Mouse (Mus musculus) megakaryocyte, adult 5-6 weeks (primary cell): ENCODE results near the gene Phc1. TPM values are rescaled to one million over a fixed set of nuclear protein-coding genes. Genes with fewer than 3 reads are reported as not detected.
"Not testable (repeated sequence)": the region's sequence is repeated elsewhere in the genome, so short reads cannot be mapped to it uniquely, and the experiment has no call there.

ENCODE experiments used
- ATAC-seq: 2 replicates; pipeline ENCODE4 v1.8.0; 2016; ENCODE audit warnings: mild to moderate bottlenecking, inconsistent platforms; ENCODE audit not compliant: poor library complexity, severe bottlenecking
- total RNA-seq, 2 experiments: library from RNA; stranded (forward) in 1 of 2; stranded (reverse) in 1 of 2; fragments of 153-499, 151-499 nt in 1 of 2; fragments of 221-1000, 200-1000 nt in 1 of 2; gene quantifications; 2 replicates each; pipeline versions ENCODE4 v1.2.3 to v1.2.4; 2015 to 2017

Phc1 gene
- total RNA-seq (2015) (5.0 and 13.3 TPM in 2 replicates), total RNA-seq (2017) (3.3 and 3.6 TPM in 2 replicates)

- peak; percentile 31 for ATAC-seq
Observed at GRCm38 (mm10) chr6:122340349-122341000, at the start of gene Phc1. Gene Phc1 (minus strand): TSS chr6:122340561.

GRCm38 (mm10) chr6:122389986-122390385 is 49.6 kb upstream of the Phc1 start:
- ATAC-seq, result not testable (repeated sequence)

GRCm38 (mm10) chr6:122387177-122388028 is 47.0 kb upstream of the Phc1 start:
- ATAC-seq, result not testable (repeated sequence)

- ATAC-seq, result no peak
Observed at GRCm38 (mm10) chr6:122385724-122386123, 45.4 kb upstream of the Phc1 start.

GRCm38 (mm10) chr6:122384886-122385285 is 44.5 kb upstream of the Phc1 start:
- no peak for ATAC-seq

- no peak for ATAC-seq
Observed at GRCm38 (mm10) chr6:122383211-122383610, 42.9 kb upstream of the Phc1 start.

DNA sequence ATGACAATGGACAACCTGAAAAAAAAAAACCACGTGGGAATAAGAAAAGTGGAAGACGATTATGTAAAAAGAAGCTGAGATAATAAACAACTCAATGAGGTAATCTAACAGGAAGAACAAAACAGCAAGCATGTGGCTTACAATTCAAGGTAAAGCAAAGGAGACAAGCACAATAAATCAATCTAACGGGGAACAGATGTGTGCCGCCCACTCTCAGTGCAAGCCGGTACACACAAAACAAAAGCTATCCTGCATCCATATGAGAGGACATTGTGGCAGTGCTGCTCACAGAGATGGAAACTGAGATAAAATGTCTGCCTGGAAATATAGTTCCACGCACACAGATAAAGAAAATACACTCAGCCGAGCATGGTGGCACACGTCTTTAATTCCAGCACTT is 41.7 kb upstream of the Phc1 start:
- ATAC-seq, result no peak

DNA sequence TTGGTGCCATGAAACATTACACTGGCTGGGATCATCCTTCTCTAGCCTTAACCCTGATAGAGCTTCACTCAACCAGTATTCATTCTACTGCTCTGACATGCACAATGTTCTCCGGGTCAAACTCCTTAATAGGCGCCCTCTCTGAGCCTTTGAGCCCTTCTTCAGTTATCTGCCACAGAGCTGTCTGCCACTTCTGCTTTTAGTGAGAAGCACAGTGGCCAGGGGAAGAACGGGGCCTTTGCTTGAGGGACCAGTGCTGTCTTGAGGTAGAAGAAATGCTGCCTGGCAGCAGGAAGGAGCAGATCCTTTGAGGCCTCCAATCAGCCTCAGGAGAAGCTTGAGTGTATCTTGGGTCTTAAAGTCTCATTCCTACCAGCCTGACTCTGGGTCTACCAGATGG is 27.9 kb upstream of the Phc1 start:
- ATAC-seq, result peak; percentile 40; the same call in 1 of the 2 replicates

GRCm38 (mm10) chr6:122366976-122367375 is 26.6 kb upstream of the Phc1 start:
- ATAC-seq, result no peak

DNA sequence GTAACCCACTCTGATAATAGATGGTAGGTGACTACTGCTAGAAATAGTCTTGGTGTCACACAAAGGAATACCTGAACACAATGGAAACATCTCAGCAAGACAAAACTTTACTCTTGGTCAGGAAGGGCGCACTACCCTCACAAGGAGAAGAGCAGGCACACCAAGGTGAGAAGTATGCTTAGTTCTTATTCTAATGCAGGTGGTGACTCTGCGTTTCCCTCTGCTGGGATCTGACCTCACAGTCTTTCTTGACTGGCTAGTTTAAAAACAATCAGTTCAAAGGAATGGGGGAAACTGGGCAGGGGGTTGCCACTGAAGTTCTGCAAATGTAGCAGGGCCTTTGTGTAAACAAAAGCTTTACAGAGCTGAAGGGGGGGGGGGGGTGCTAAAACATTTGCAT is 25.9 kb upstream of the Phc1 start:
- no peak for ATAC-seq

- no peak for ATAC-seq
Observed at GRCm38 (mm10) chr6:122365706-122366105, 25.3 kb upstream of the Phc1 start.

GRCm38 (mm10) chr6:122357089-122357488 is 16.7 kb upstream of the Phc1 start:
- ATAC-seq, result no peak

GRCm38 (mm10) chr6:122355909-122356308 is 15.5 kb upstream of the Phc1 start:
- no peak for ATAC-seq

GRCm38 (mm10) chr6:122347326-122347725 is 7.0 kb upstream of the Phc1 start:
- not testable (repeated sequence) for ATAC-seq

DNA sequence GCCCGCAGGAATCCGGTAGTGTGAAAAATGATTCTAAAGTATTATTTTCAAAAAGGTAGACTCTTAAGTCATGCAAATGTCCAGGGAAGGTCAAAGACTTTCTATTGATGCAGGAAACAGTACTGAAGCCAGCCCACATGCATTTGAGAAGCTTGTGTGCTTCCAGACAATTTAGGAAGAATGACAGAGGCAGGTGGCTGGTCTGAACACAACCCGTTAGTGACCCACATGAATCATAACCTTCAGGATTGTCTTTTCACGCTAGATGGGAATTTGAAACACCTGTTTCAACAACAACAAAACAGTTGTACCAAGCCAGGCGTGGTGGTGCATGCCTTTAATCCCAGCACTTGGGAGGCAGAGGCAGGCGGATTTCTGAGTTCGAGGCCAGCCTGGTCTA is 6.0 kb upstream of the Phc1 start:
- no peak for ATAC-seq

GRCm38 (mm10) chr6:122345731-122346130 is 5.4 kb upstream of the Phc1 start:
- ATAC-seq, result no peak

DNA sequence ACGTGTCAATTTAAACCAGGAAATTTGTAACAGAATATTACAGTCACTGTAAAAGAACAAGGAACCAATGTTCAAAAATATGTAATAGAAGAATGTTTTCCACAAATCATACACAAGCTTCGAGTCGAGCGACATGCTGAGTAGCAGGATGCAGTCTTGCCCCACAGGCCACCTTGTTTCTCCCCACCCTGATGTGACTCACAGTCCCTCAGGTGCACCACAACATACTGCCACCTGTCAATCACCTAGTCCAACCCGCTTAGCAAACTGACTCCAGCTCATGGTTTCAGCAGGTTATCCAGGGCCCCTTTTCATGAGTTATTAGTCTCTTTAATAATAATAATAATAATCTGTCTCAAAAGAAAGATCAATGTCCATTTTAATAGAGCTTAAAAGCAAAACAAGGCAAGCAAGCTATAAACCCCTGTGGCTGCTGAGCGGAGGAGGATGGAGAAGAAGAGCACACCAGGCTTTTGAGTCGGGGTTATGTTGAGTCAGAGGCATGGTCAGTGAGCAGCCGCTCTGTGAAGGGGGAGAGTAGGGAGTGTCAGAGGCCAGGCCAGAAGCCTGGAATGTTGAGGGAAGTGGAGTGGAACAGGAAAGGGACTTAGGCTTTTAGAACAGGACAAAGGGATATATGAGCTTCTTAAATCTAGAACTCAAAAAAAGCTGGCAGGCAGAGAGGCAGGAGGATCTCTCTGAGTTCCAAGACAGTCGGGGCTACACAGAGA is 4.2 kb upstream of the Phc1 start:
- ATAC-seq, result no peak

DNA sequence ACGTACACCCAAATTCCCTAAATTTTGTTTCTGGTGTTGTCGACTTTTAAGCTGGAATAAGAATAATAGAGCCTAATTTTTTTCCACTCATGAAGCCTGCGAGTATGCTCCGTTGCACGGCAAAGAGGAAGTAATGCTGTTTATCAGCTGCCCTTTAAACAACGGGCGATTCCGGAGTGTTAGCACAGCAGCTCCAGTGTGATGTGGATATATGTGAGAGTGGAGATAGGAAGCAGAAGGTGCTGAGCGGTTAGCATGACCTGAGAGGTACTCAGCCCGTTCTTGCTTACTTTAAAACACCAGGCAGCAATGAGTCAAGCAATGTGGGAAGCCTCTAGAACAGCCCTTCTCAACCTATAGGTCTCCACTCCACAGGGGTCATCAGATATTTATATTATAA is 3.4 kb upstream of the Phc1 start:
- peak; percentile 39 for ATAC-seq

GRCm38 (mm10) chr6:122342125-122342524 is 1.8 kb upstream of the Phc1 start:
- ATAC-seq, result no peak

GRCm38 (mm10) chr6:122341038-122341810 is 863 bp upstream of the Phc1 start:
- ATAC-seq, result no peak
